Mouse (Mus musculus) stomach, embryonic 16.5 days (tissue): Measurements from ENCODE around the gene Epsti1. TPM values are rescaled to one million over a fixed set of nuclear protein-coding genes. Genes with fewer than 3 reads are reported as not detected.

ENCODE experiments used
- polyA plus RNA-seq: library from polyadenylated mRNA; unstranded; fragments of >200 nt; fragmentation: Nextera tagmentation; extraction: Ambion mirVana; gene quantifications from 2 replicates; pipeline ENCODE4 v1.2.1, GENCODE M21; 2015

The Epsti1 gene
- polyA plus RNA-seq, 1 experiment from 2014 or later: 2.7 TPM

Other genes with a start within 250 kb of the Epsti1 start
- gene Dnajc15, start 29.1 kb upstream of the Epsti1 start, polyA plus RNA-seq: 83.7 and 84.6 TPM in 2 replicates
- gene Fam216b, start 184.8 kb downstream of the Epsti1 start, polyA plus RNA-seq: 0.05 TPM in 1 of 2 replicates, not detected in the other